Mouse (Mus musculus): Measurements from ENCODE around the gene Cnot10.

- TF ChIP-seq GATA1 (IDR thresholded peaks at IDR 0.05; ENCODE audit: borderline replicate concordance, low read length) (no peak), FLI1 (IDR thresholded peaks at IDR 0.05; ENCODE audit: low read length) (no peak)
Observed at GRCm38 (mm10) chr9:114562919-114563751, 76.8 kb downstream of the Cnot10 start.

Data from megakaryocyte, embryonic 14.5 days (primary cell).